Mouse (Mus musculus) lung, postnatal 0 days (tissue): ENCODE data around the gene Rnaset2a. TPM values are rescaled to one million over a fixed set of nuclear protein-coding genes. Genes with fewer than 3 reads are reported as not detected.
"Not testable (repeated sequence)": the region's sequence is repeated elsewhere in the genome, so short reads cannot be mapped to it uniquely, and the experiment has no call there.

ENCODE experiments used
- ATAC-seq: fragments of 200-750 bp; cut with Nextera tagmentation; 2 replicates; pipeline ENCODE4 v1.8.0; 2017; ENCODE audit warnings: moderate library complexity
- DNase-seq: peaks from one replicate; pipeline ENCODE4 v3.0.0-alpha.2; 2016; ENCODE audit warnings: low spot score
- H3K27ac ChIP-seq: fragments of 300-500 bp; sonication (generic); 2 replicates; pipeline ENCODE4 v1.5.1; 2014; ENCODE audit warnings: antibody characterized with exemption, mild to moderate bottlenecking, low read length, mixed read lengths
- H3K27me3 ChIP-seq: fragments of 300-500 bp; sonication (generic); replicated peaks from 2 replicates; pipeline ENCODE4 v1.6.1; 2014; ENCODE audit warnings: low read length, mixed read lengths; ENCODE audit not compliant: insufficient read depth
- H3K36me3 ChIP-seq: fragments of 300-500 bp; sonication (generic); 2 replicates; pipeline ENCODE4 v1.6.1; 2014; ENCODE audit warnings: low read length, mixed read lengths; ENCODE audit not compliant: insufficient read depth
- H3K4me1 ChIP-seq: fragments of 300-500 bp; sonication (generic); 2 replicates; pipeline ENCODE4 v1.6.1; 2014; ENCODE audit warnings: antibody characterized with exemption, low read depth, low read length, mixed read lengths; ENCODE audit not compliant: insufficient read depth
- H3K4me2 ChIP-seq: fragments of 300-500 bp; sonication (generic); replicated peaks from 2 replicates; pipeline ENCODE4 v1.6.1; 2014; ENCODE audit warnings: low read depth, mild to moderate bottlenecking, low read length, moderate library complexity, mixed read lengths
- H3K4me3 ChIP-seq: fragments of 300-500 bp; sonication (generic); 2 replicates; pipeline ENCODE4 v1.5.1; 2014; ENCODE audit warnings: low read depth, low read length
- H3K9ac ChIP-seq: fragments of 300-500 bp; sonication (generic); replicated peaks from 2 replicates; pipeline ENCODE4 v1.6.1; 2014; ENCODE audit warnings: low read depth, mild to moderate bottlenecking
- H3K9me3 ChIP-seq: fragments of 300-500 bp; sonication (generic); 2 replicates; pipeline ENCODE4 v1.6.1; 2016; ENCODE audit warnings: low read length, mixed read lengths
- CTCF ChIP-seq: IDR thresholded peaks from 2 replicates; pipeline ENCODE4 v1.5.1; 2016; ENCODE audit warnings: antibody characterized with exemption, mild to moderate bottlenecking
- WGBS: fragments of 180-500 bp; shearing (Covaris S2); extraction: QIAGEN DNeasy Blood & Tissue Kit; methylation state at CpG from one replicate; pipeline ENCODE4 v1.1.7; 2014; 5-methylcytosine and 5-hydroxymethylcytosine counted together
- polyA plus RNA-seq: library from polyadenylated mRNA; unstranded; fragments of >200 nt; fragmentation: Nextera tagmentation; extraction: Ambion mirVana; gene quantifications from 2 replicates; pipeline ENCODE4 v1.2.1, GENCODE M21; 2015

Rnaset2a gene
- polyA plus RNA-seq, 1 experiment from 2014 or later, result 79.7 TPM

DNA sequence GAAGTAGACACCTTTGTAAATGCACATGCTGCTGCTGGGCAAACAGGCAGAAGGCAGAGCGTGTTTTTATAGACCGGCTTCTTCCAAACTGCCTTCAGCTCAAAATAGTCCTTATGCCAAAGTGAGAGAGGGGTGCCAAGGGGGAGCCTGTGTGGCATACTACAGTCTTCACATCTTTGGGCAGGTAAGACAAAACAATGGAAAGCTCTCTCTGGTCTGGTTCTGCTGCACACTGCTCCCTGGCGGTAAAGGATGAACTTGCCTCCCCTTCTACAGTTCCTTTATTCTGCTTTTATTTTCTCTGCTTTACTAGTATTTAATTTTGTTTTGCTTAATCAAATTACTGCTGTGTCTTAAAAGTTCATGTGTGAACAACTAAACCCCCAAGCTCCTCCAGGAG, 13.1 kb upstream of the Rnaset2a start:
- H3K9ac ChIP-seq, H3K4me2 ChIP-seq, H3K9me3 ChIP-seq, H3K4me1 ChIP-seq, H3K36me3 ChIP-seq, H3K4me3 ChIP-seq, H3K27me3 ChIP-seq, H3K27ac ChIP-seq, ATAC-seq: not testable (repeated sequence)
- TF ChIP-seq CTCF, result peak; percentile 60
- DNase-seq, result peak; percentile 19
- 44% methylated on average over 2 of the region's 3 CpGs for WGBS

GRCm38 (mm10) chr17:8158627-8159026, 10.7 kb upstream of the Rnaset2a start:
- not testable (repeated sequence) for H3K4me3 ChIP-seq, H3K27me3 ChIP-seq, H3K9ac ChIP-seq, H3K4me2 ChIP-seq, DNase-seq, H3K4me1 ChIP-seq, H3K36me3 ChIP-seq, H3K9me3 ChIP-seq, H3K27ac ChIP-seq
- ATAC-seq, result peak; percentile 28
- no CpG with 5 or more reads among the region's 1 CpGs for WGBS

DNA sequence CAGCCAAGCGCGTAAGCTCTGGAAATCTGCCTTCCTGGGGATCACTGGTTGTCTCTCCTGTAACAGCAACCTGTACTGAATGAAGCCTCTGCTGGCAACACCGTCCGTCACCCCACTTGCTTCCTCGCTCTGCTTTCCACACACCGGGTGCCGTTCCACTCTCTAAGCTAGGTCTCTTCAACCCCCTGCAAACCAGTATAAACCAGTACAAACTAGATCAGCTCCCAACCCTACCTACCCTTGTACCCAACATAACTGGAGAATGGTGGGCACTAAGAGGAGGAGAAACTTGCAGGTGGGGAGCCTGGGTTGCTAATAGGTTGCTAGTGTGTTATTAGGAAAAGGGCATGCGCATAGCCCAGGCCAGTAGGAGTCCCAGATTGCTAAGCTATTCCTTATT, 8.1 kb upstream of the Rnaset2a start:
- H3K36me3 ChIP-seq, DNase-seq, H3K4me3 ChIP-seq, H3K27me3 ChIP-seq, H3K9me3 ChIP-seq, H3K4me1 ChIP-seq, H3K9ac ChIP-seq, H3K27ac ChIP-seq, H3K4me2 ChIP-seq, ATAC-seq: not testable (repeated sequence)
- no CpG with 5 or more reads among the region's 8 CpGs for WGBS

DNA sequence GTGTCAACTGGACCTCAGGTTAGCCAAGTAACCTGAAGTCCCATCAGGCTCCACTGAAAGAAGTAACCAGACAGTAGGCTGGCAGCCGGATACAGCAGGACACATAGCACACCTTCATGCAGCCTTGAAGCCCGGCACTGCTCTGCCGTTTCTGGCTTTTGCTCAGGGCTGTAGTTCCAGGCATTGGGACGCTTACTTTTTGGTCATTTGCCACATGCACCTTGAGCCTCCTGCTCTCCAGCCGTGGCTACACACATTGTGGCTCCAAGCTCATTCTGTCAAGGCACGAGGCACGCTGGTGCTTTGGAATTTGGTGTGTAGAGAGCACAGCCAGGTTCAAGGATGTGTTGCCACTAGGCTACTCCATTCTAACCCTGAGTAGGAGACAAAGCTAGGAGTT, 7.1 kb upstream of the Rnaset2a start:
- not testable (repeated sequence) for H3K4me2 ChIP-seq, H3K4me1 ChIP-seq, DNase-seq, H3K36me3 ChIP-seq, H3K9me3 ChIP-seq, H3K9ac ChIP-seq, ATAC-seq, H3K4me3 ChIP-seq, H3K27me3 ChIP-seq, H3K27ac ChIP-seq
- WGBS, result 76% methylated on average over 6 of the region's 7 CpGs

- peak; percentile 8; the same call in 1 of the 2 replicates for ATAC-seq
- H3K27ac ChIP-seq, result not testable (repeated sequence)
Measured at GRCm38 (mm10) chr17:8146931-8147330, 966 bp downstream of the Rnaset2a start.

GRCm38 (mm10) chr17:8143802-8144673, 3.9 kb downstream of the Rnaset2a start:
- H3K9me3 ChIP-seq, H3K4me3 ChIP-seq, H3K4me1 ChIP-seq, H3K9ac ChIP-seq, H3K27me3 ChIP-seq, H3K4me2 ChIP-seq, H3K36me3 ChIP-seq: not testable (repeated sequence)
- H3K27ac ChIP-seq, result peak overlapping the region; percentile 47; the same call in 1 of the 2 replicates
- ATAC-seq, result peak; percentile 58
- 15% methylated on average over 11 of the region's 14 CpGs for WGBS
- DNase-seq, result peak; percentile 14

More at GRCm38 (mm10) chr17:8146931-8147330, 966 bp downstream of the Rnaset2a start:
- peak overlapping the region; percentile 48 for H3K4me2 ChIP-seq
- not testable (repeated sequence) for H3K27me3 ChIP-seq, H3K36me3 ChIP-seq, H3K4me1 ChIP-seq, H3K9me3 ChIP-seq
- peak overlapping the region; percentile 51 for H3K4me3 ChIP-seq
- H3K9ac ChIP-seq, result 0 out of 2 replicates have a peak overlapping the region, but pooled peaks have one; percentile 44
- WGBS, result 0% methylated on average over 4 of the region's 5 CpGs
- DNase-seq, result peak; percentile 15

GRCm38 (mm10) chr17:8140210-8140609, 7.7 kb downstream of the Rnaset2a start:
- ATAC-seq, result not testable (repeated sequence)

DNA sequence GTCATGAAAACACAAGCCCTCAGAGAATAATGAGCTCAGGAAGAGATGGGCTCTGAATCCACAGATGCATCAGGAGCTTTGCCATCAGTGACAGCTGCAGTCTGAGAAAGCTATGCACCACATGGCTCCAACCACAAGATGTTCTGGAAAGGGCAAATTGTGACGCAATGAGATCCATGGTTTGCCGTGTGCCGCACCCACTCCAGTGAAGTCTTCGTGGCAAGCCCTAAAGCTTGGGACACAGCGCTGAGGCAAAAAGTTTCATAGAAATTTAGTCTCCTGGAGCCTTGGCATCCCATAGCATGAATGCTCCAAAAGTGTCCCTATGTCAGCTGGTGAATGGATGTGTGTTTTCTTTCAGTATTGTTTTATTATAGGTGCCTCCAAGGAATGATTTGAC, 9.8 kb downstream of the Rnaset2a start:
- H3K4me3 ChIP-seq, result not testable (repeated sequence)
- 85% methylated on average over 5 of the region's 5 CpGs for WGBS

More at GRCm38 (mm10) chr17:8140210-8140609, 7.7 kb downstream of the Rnaset2a start:
- H3K9ac ChIP-seq, H3K36me3 ChIP-seq, H3K27me3 ChIP-seq, H3K9me3 ChIP-seq, H3K27ac ChIP-seq, H3K4me3 ChIP-seq, H3K4me1 ChIP-seq, H3K4me2 ChIP-seq: not testable (repeated sequence)
- DNase-seq, result peak; percentile 50
- WGBS, result 49% methylated on average over 3 of the region's 3 CpGs

GRCm38 (mm10) chr17:8130849-8131248, 17.0 kb downstream of the Rnaset2a start:
- not testable (repeated sequence) for H3K4me3 ChIP-seq, ATAC-seq, H3K27me3 ChIP-seq, H3K36me3 ChIP-seq, H3K4me2 ChIP-seq, H3K9ac ChIP-seq, DNase-seq, H3K27ac ChIP-seq, H3K4me1 ChIP-seq, H3K9me3 ChIP-seq
- WGBS, result no CpG with 5 or more reads among the region's 6 CpGs

More for the DNA sequence above, 9.8 kb downstream of the Rnaset2a start:
- not testable (repeated sequence) for ATAC-seq, H3K27ac ChIP-seq, H3K9me3 ChIP-seq, DNase-seq, H3K9ac ChIP-seq, H3K36me3 ChIP-seq, H3K4me1 ChIP-seq, H3K27me3 ChIP-seq, H3K4me2 ChIP-seq
